Mouse (Mus musculus) thymus, adult 18-20 months (tissue): ENCODE results near the gene Gm20379.

Source experiments
- DNase-seq, 2 experiments: peaks; one replicate each; pipeline ENCODE4 v3.0.0; 2022; ENCODE audit warnings: mixed read lengths in 2 of 2

Gm20379 gene

GRCm38 (mm10) chr13:92337773-92338462 lies 32.1 kb downstream of the Gm20379 start:
- DNase-seq, result no peak

DNA sequence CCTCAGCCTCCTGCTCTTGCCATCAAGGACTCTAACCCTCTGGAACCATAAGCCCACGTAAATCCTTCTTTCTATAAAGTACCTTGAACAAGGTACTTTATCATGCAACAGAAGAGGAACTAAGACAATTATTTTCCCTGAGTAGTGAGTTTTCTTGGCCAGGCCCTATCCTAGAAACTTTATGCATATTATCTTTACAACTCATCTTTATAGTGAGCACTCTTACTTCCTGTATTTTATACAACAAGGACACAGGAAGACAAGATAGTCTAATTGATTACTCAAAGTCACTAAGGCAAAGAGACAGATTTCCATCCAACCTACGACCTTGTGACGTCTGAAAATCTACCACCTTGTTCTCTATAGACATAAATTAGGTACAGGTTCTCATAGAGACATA lies 34.0 kb downstream of the Gm20379 start:
- no peak for DNase-seq

- DNase-seq, result no peak
Measured at GRCm38 (mm10) chr13:92344033-92344432, 38.3 kb downstream of the Gm20379 start.

- DNase-seq, result no peak
Measured at GRCm38 (mm10) chr13:92346338-92346737, 40.6 kb downstream of the Gm20379 start.

- no peak for DNase-seq
Measured at GRCm38 (mm10) chr13:92351100-92351499, 45.3 kb downstream of the Gm20379 start.

DNA sequence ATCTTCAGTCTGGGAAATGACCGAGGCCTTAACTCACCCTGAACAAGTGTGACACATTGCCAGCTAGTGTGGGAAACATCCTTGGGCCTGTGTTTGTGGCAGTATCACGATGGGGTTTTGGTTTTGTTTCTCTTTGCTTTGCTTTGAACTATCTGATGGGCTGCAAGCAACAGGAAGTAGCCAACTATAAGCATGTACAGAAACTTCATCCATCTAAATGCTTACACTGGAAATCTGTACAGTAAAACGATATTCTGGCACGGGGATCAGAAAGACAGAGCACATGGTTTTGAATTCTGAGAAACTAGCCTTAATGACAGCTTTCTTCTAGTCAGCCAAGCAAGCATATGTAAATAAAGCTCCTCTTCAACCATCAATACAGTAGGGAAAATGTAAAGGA lies 48.2 kb downstream of the Gm20379 start:
- DNase-seq, result no peak

- peak; percentile 93 to 95 for DNase-seq
Measured at GRCm38 (mm10) chr13:92354456-92355271, 48.9 kb downstream of the Gm20379 start, which contains the start of the genes Dhfr and Msh3. TSS of gene Dhfr (plus strand) at chr13:92354726. TSS of gene Msh3 (minus strand) at chr13:92355003.

GRCm38 (mm10) chr13:92355272-92355643 lies 49.5 kb downstream of the Gm20379 start:
- no peak for DNase-seq

- DNase-seq, result no peak
Measured at GRCm38 (mm10) chr13:92356376-92356775, 50.6 kb downstream of the Gm20379 start.
